Mouse (Mus musculus): Measurements from ENCODE around the gene Phldb2. TPM values are rescaled to one million over a fixed set of nuclear protein-coding genes. Genes with fewer than 3 reads are reported as not detected.
A peak's percentile ranks its signal among the peaks of the same experiment; 100 is the strongest.

The Phldb2 gene
- total and polyA plus RNA-seq, 3 experiments, result not detected

GRCm38 (mm10) chr16:45970187-45970586 is 16.8 kb upstream of the Phldb2 start:
- Histone ChIP-seq H3K27me3 (ENCODE audit: control insufficient read depth in 1 of 2, insufficient read depth in 2 of 2, low read length in 2 of 2) (no peaks in the 10 kb centered on the region), H3K4me1 (ENCODE audit: control insufficient read depth in 1 of 2, insufficient read depth in 2 of 2, low read length in 2 of 2) (no peaks in the 10 kb centered on the region), H3K79me2 (ENCODE audit: control insufficient read depth, insufficient read depth, low read length, poor library complexity) (no peaks in the 10 kb centered on the region), H3K9ac (ENCODE audit: control insufficient read depth, low read depth, low read length, poor library complexity, severe bottlenecking) (no peak overlapping the region), H3K27ac (ENCODE audit: control insufficient read depth, low read depth, low read length) (no peak overlapping the region), H3K36me3 (ENCODE audit: control insufficient read depth in 1 of 2, insufficient read depth in 2 of 2, low read length in 2 of 2) (no peaks in the 10 kb centered on the region), H3K4me3 (ENCODE audit: control insufficient read depth in 1 of 2, insufficient read depth in 1 of 2, low read depth in 2 of 2, low read length in 2 of 2) (no peak overlapping the region), H3K9me3 (replicated peaks; ENCODE audit: insufficient read depth, low read length) (no peaks in the 10 kb centered on the region)
- TF ChIP-seq RAD21 (IDR thresholded peaks at IDR 0.05; ENCODE audit: low read depth, low read length) (no peak), RCOR1 (IDR thresholded peaks at IDR 0.05; ENCODE audit: low read depth, low read length) (no peak), MAX (IDR thresholded peaks at IDR 0.05; ENCODE audit: low read length) (no peak), SIN3A (IDR thresholded peaks at IDR 0.05; ENCODE audit: low read length) (no peak), USF1 (IDR thresholded peaks at IDR 0.05; ENCODE audit: low read depth, low read length) (0 out of 2 replicates have a peak, but pooled peaks have one; percentile 42), USF2 (IDR thresholded peaks at IDR 0.05; ENCODE audit: borderline replicate concordance in 1 of 2, insufficient read depth in 1 of 2, low read depth in 1 of 2, low read length in 2 of 2) (0 out of 4 replicates have a peak, but pooled peaks of 1 of the 2 experiments have one; percentile 34)
- DNase-seq (ENCODE audit: low read depth, low spot score), result no peak

- H3K9me3 ChIP-seq (replicated peaks; ENCODE audit: insufficient read depth, low read length), result no peaks in the 10 kb centered on the region
- H3K27ac ChIP-seq (ENCODE audit: control insufficient read depth, low read depth, low read length), result no peak overlapping the region
- H3K79me2 ChIP-seq (ENCODE audit: control insufficient read depth, insufficient read depth, low read length, poor library complexity), result no peaks in the 10 kb centered on the region
- H3K9ac ChIP-seq (ENCODE audit: control insufficient read depth, low read depth, low read length, poor library complexity, severe bottlenecking), result no peak overlapping the region
- TF ChIP-seq E2F4 (IDR thresholded peaks at IDR 0.05; ENCODE audit: borderline replicate concordance, low read depth, low read length) (no peak), UBTF (IDR thresholded peaks at IDR 0.05; ENCODE audit: borderline replicate concordance, insufficient read depth, low read depth, low read length) (no peak), POLR2AphosphoS2 (IDR thresholded peaks at IDR 0.05; ENCODE audit: low read length) (no peak), CTCF (IDR thresholded peaks at IDR 0.05 in 2 of 3, conservative IDR thresholded peaks at IDR 0.05 in 1 of 3; ENCODE audit: control insufficient read depth in 1 of 3, insufficient read depth in 1 of 3, low read depth in 2 of 3, low read length in 3 of 3, poor library complexity in 1 of 3, severe bottlenecking in 1 of 3) (no peak), NRF1 (IDR thresholded peaks at IDR 0.05; ENCODE audit: insufficient read depth, low read depth, low read length, poor library complexity, severe bottlenecking) (no peak), GABPA (IDR thresholded peaks at IDR 0.05; ENCODE audit: low read depth, low read length) (no peak), CHD2 (IDR thresholded peaks at IDR 0.05; ENCODE audit: low read length) (no peak), ZNF384 (IDR thresholded peaks at IDR 0.05; ENCODE audit: low read depth, low read length) (no peak), TAL1 (IDR thresholded peaks at IDR 0.05; ENCODE audit: low read length) (no peak), USF1 (IDR thresholded peaks at IDR 0.05; ENCODE audit: low read depth, low read length) (no peak), ETS1 (IDR thresholded peaks at IDR 0.05; ENCODE audit: low read depth, low read length) (no peak), MAX (IDR thresholded peaks at IDR 0.05; ENCODE audit: low read length) (no peak), ZKSCAN1 (IDR thresholded peaks at IDR 0.05; ENCODE audit: low read depth, low read length) (no peak)
- no peak for DNase-seq (ENCODE audit: low read depth, low spot score)
- H3K36me3 ChIP-seq (ENCODE audit: control insufficient read depth in 1 of 2, insufficient read depth in 2 of 2, low read length in 2 of 2), result no peaks in the 10 kb centered on the region
- no peaks in the 10 kb centered on the region for H3K27me3 ChIP-seq (ENCODE audit: control insufficient read depth in 1 of 2, insufficient read depth in 2 of 2, low read length in 2 of 2)
- H3K4me1 ChIP-seq (ENCODE audit: control insufficient read depth in 1 of 2, insufficient read depth in 2 of 2, low read length in 2 of 2), result no peaks in the 10 kb centered on the region
- no peak overlapping the region for H3K4me3 ChIP-seq (ENCODE audit: control insufficient read depth in 1 of 2, insufficient read depth in 1 of 2, low read depth in 2 of 2, low read length in 2 of 2)
Observed at GRCm38 (mm10) chr16:45968716-45969115, 15.3 kb upstream of the Phldb2 start.
